Mouse (Mus musculus): ENCODE results near the gene Ugt1a1. TPM values are rescaled to one million over a fixed set of nuclear protein-coding genes. Genes with fewer than 3 reads are reported as not detected.

Gene Ugt1a1
- polyA plus RNA-seq, 1 experiment, result not detected

DNA sequence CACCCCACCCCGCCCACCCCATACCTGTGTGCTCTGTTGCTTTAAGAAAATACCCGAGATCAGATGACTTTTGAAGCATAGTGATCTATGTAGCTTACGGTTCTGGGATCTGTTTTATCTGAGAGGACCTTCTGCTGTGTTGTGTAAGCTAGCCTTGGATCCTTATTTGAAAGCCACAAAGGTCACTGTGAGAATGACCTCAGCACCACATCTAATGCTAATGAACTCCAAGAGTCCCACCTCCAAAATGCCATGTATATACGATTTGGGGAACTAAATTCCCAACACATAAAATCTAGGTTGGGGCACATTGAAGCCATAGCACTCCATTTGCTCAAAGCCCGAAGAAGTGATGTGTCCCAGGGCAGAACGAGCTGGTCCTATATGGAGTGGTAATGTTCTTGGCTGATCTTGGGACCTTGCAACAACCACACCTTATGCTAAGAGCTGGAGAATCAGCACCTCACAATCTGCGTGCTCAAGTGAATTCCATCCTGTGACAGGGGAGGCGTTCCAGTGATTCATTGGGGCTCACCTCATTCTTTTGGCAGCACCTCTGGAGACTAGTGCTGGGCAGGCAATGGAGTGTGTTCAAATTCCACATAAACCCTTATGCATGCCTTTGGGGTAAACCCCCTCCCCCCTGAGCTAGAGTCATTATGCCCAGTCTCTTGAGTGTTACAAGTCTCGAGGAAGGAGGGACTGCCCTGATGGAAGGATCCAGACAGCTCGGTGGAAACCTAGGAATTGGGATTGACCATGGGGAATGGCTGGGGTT, 45.3 kb downstream of the Ugt1a1 start:
- no peaks in the 10 kb centered on the region for H3K27me3 ChIP-seq (ENCODE audit: control insufficient read depth, insufficient read depth, low read length)
- no peak overlapping the region for H3K4me3 ChIP-seq (replicated peaks; ENCODE audit: insufficient read depth, low read depth, low read length)
- DNase-seq, result no peak
- TF ChIP-seq POLR2A (IDR thresholded peaks at IDR 0.05; ENCODE audit: borderline replicate concordance, insufficient read depth, low read length), result no peak
- peaks cover 30% of the 10 kb centered on the region for H3K4me1 ChIP-seq (ENCODE audit: control insufficient read depth, insufficient read depth, low read length)
- WGBS, result 82% methylated on average over 10 of the region's 10 CpGs
- no peak overlapping the region for H3K27ac ChIP-seq (ENCODE audit: insufficient read depth, low read length)

GRCm38 (mm10) chr1:88257681-88258080, 45.9 kb downstream of the Ugt1a1 start:
- Histone ChIP-seq H3K27me3 (ENCODE audit: control insufficient read depth, insufficient read depth, low read length) (no peaks in the 10 kb centered on the region), H3K4me1 (ENCODE audit: control insufficient read depth, insufficient read depth, low read length) (peaks cover 30% of the 10 kb centered on the region), H3K27ac (ENCODE audit: insufficient read depth, low read length) (no peak overlapping the region), H3K4me3 (replicated peaks; ENCODE audit: insufficient read depth, low read depth, low read length) (no peak overlapping the region)
- TF ChIP-seq CTCF (IDR thresholded peaks at IDR 0.05; ENCODE audit: borderline replicate concordance, insufficient read depth, low read depth, low read length), result no peak
- no peak for TF ChIP-seq POLR2A (IDR thresholded peaks at IDR 0.05; ENCODE audit: borderline replicate concordance, insufficient read depth, low read length)
- 88% methylated on average over 6 of the region's 6 CpGs for WGBS
- no peak for DNase-seq

- no peaks in the 10 kb centered on the region for H3K27me3 ChIP-seq (ENCODE audit: control insufficient read depth, insufficient read depth, low read length)
- H3K27ac ChIP-seq (ENCODE audit: insufficient read depth, low read length), result no peak overlapping the region
- DNase-seq, result no peak
- peaks cover 30% of the 10 kb centered on the region for H3K4me1 ChIP-seq (ENCODE audit: control insufficient read depth, insufficient read depth, low read length)
- TF ChIP-seq POLR2A (IDR thresholded peaks at IDR 0.05; ENCODE audit: borderline replicate concordance, insufficient read depth, low read length), result no peak
- TF ChIP-seq CTCF (IDR thresholded peaks at IDR 0.05; ENCODE audit: borderline replicate concordance, insufficient read depth, low read depth, low read length), result no peak
- H3K4me3 ChIP-seq (replicated peaks; ENCODE audit: insufficient read depth, low read depth, low read length), result no peak overlapping the region
- 58% methylated on average over 6 of the region's 6 CpGs for WGBS
Measured at GRCm38 (mm10) chr1:88258361-88258760, 46.6 kb downstream of the Ugt1a1 start.

DNA sequence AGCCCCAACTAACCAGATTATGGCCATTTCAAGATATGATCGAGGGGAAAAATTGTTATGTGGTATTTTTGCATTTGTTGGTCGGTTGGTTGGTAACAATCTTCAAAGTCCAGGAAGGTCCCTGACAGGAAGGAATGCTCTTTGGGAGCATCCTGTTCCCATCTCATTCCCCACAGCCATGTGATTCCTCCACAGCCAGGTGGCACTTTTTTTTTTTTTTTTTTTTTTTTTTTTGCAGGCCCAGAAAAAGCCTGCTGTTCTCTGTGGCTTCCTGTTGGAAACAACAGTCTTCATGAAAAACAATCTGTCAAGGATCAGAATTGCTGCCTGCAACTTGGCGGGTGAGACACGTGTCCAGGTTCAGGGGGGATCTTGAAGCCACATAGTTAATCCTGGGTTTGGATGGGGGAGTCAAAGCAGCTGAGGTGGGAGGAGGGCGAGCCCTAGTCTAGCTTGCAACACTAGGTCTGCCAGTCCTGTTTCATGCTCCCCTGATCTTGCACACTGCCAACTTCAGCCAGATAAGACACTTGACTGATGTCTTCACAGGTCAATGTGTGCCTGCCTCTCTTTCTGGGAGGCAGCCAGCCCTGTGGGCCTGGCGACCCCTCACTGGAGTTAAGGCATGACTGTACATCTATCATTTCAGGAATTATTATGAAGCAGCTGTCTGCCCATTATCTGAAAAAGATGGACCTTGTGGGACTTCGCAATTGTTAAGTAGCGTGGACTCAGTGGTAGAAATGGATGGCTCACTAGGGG, 47.3 kb downstream of the Ugt1a1 start:
- H3K27me3 ChIP-seq (ENCODE audit: control insufficient read depth, insufficient read depth, low read length), result no peaks in the 10 kb centered on the region
- no peak for DNase-seq
- H3K27ac ChIP-seq (ENCODE audit: insufficient read depth, low read length), result no peak overlapping the region
- WGBS, result 53% methylated on average over 8 of the region's 8 CpGs
- TF ChIP-seq POLR2A (IDR thresholded peaks at IDR 0.05; ENCODE audit: borderline replicate concordance, insufficient read depth, low read length) (no peak), CTCF (IDR thresholded peaks at IDR 0.05; ENCODE audit: borderline replicate concordance, insufficient read depth, low read depth, low read length) (no peak)
- H3K4me1 ChIP-seq (ENCODE audit: control insufficient read depth, insufficient read depth, low read length), result peaks cover 30% of the 10 kb centered on the region
- H3K4me3 ChIP-seq (replicated peaks; ENCODE audit: insufficient read depth, low read depth, low read length), result no peak overlapping the region

DNA sequence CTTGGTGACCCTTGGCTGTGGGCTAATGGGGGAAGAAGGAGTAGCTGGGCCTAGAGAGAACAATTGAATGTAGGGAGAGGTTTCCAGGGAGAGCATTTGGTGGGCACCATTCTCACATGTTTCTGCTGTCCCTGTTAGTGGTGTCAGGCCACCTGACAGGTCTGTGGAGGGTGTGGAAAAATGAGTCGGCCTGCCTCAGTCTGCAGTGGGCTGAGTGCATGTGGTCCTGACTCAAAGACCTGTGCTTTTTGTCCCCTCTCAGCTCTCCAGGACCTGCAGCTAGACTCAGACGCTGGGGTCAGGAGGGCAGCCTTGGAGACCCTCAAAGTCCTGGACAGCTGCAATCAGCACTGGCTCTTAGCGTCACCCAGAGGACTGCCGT, 47.9 kb downstream of the Ugt1a1 start:
- no peak for TF ChIP-seq CTCF (IDR thresholded peaks at IDR 0.05; ENCODE audit: borderline replicate concordance, insufficient read depth, low read depth, low read length)
- no peak for TF ChIP-seq POLR2A (IDR thresholded peaks at IDR 0.05; ENCODE audit: borderline replicate concordance, insufficient read depth, low read length)
- 78% methylated on average over 4 of the region's 4 CpGs for WGBS
- Histone ChIP-seq H3K4me3 (replicated peaks; ENCODE audit: insufficient read depth, low read depth, low read length) (no peak overlapping the region), H3K27me3 (ENCODE audit: control insufficient read depth, insufficient read depth, low read length) (no peaks in the 10 kb centered on the region), H3K27ac (ENCODE audit: insufficient read depth, low read length) (no peak overlapping the region), H3K4me1 (ENCODE audit: control insufficient read depth, insufficient read depth, low read length) (peaks cover 30% of the 10 kb centered on the region)
- no peak for DNase-seq

DNA sequence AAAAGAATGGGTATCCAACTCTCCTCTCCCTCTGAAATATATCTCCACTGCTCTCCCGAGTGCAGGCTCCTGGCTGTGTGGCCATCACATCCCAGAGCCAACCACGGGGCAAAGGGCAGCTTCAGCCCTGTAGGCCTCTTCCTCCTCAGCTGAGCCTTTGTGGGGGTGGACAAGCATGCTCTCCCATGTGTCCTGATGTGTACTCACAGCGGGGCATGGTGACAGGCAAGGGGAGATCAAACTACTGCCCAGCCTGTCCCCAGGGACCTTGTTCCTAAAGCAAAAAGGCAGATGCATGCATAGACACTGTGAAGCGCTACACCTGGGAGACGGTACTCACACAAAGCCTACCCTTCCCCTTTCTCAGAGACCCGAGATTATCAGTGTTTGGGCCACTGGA, 48.4 kb downstream of the Ugt1a1 start:
- peaks cover 26% of the 10 kb centered on the region for H3K4me1 ChIP-seq (ENCODE audit: control insufficient read depth, insufficient read depth, low read length)
- no peak overlapping the region for H3K4me3 ChIP-seq (replicated peaks; ENCODE audit: insufficient read depth, low read depth, low read length)
- 72% methylated on average over 6 of the region's 6 CpGs for WGBS
- no peaks in the 10 kb centered on the region for H3K27me3 ChIP-seq (ENCODE audit: control insufficient read depth, insufficient read depth, low read length)
- H3K27ac ChIP-seq (ENCODE audit: insufficient read depth, low read length), result no peak overlapping the region
- TF ChIP-seq CTCF (IDR thresholded peaks at IDR 0.05; ENCODE audit: borderline replicate concordance, insufficient read depth, low read depth, low read length) (no peak), POLR2A (IDR thresholded peaks at IDR 0.05; ENCODE audit: borderline replicate concordance, insufficient read depth, low read length) (no peak)
- no peak for DNase-seq

- TF ChIP-seq POLR2A (IDR thresholded peaks at IDR 0.05; ENCODE audit: borderline replicate concordance, insufficient read depth, low read length) (no peak), CTCF (IDR thresholded peaks at IDR 0.05; ENCODE audit: borderline replicate concordance, insufficient read depth, low read depth, low read length) (no peak)
- H3K27ac ChIP-seq (ENCODE audit: insufficient read depth, low read length), result no peak overlapping the region
- no peaks in the 10 kb centered on the region for H3K27me3 ChIP-seq (ENCODE audit: control insufficient read depth, insufficient read depth, low read length)
- no peak overlapping the region for H3K4me3 ChIP-seq (replicated peaks; ENCODE audit: insufficient read depth, low read depth, low read length)
- DNase-seq, result no peak
- 63% methylated on average over 10 of the region's 10 CpGs for WGBS
- peaks cover 19% of the 10 kb centered on the region for H3K4me1 ChIP-seq (ENCODE audit: control insufficient read depth, insufficient read depth, low read length)
Measured at GRCm38 (mm10) chr1:88260604-88261377, 49.0 kb downstream of the Ugt1a1 start.

Data from cerebellum, adult 2 months (tissue).